Mouse (Mus musculus) hindbrain, postnatal 0 days (tissue): ENCODE results near the gene Gramd4. TPM values are rescaled to one million over a fixed set of nuclear protein-coding genes. Genes with fewer than 3 reads are reported as not detected.

Experiments used
- ATAC-seq: fragments of 200-750 bp; cut with Nextera tagmentation; 2 replicates; pipeline ENCODE4 v1.8.0; 2017; ENCODE audit warnings: mild to moderate bottlenecking, moderate TSS enrichment, moderate library complexity
- DNase-seq: peaks from one replicate; pipeline ENCODE4 v3.0.0-alpha.2; 2015; ENCODE audit warnings: low spot score
- H3K27ac ChIP-seq: fragments of 300-500 bp; sonication (generic); 2 replicates; pipeline ENCODE4 v1.5.1; 2014; ENCODE audit warnings: mild to moderate bottlenecking
- H3K27me3 ChIP-seq: fragments of 300-500 bp; sonication (generic); 2 replicates; pipeline ENCODE4 v1.6.1; 2014; ENCODE audit warnings: low read length, mixed read lengths; ENCODE audit not compliant: insufficient read depth
- H3K36me3 ChIP-seq: fragments of 300-500 bp; sonication (generic); 2 replicates; pipeline ENCODE4 v1.6.1; 2014; ENCODE audit warnings: low read length, mixed read lengths; ENCODE audit not compliant: insufficient read depth
- H3K4me1 ChIP-seq: fragments of 300-500 bp; sonication (generic); 2 replicates; pipeline ENCODE4 v1.6.1; 2014; ENCODE audit warnings: antibody characterized with exemption, low read length, mixed read lengths; ENCODE audit not compliant: insufficient read depth
- H3K4me2 ChIP-seq: fragments of 300-500 bp; sonication (generic); 2 replicates; pipeline ENCODE4 v1.6.1; 2014; ENCODE audit warnings: low read depth, mild to moderate bottlenecking, low read length, moderate library complexity, mixed read lengths
- H3K4me3 ChIP-seq: fragments of 300-500 bp; sonication (generic); 2 replicates; pipeline ENCODE4 v1.5.1; 2014; ENCODE audit warnings: low read length
- H3K9ac ChIP-seq: fragments of 300-500 bp; sonication (generic); replicated peaks from 2 replicates; pipeline ENCODE4 v1.6.1; 2014; ENCODE audit warnings: mild to moderate bottlenecking, low read length, moderate library complexity, mixed read lengths
- H3K9me3 ChIP-seq: fragments of 300-500 bp; sonication (generic); 2 replicates; pipeline ENCODE4 v1.6.1; 2016; ENCODE audit warnings: low read length, mixed read lengths
- CTCF ChIP-seq: IDR thresholded peaks from 2 replicates; pipeline ENCODE4 v1.5.1; 2016; ENCODE audit warnings: antibody characterized with exemption, control low read depth, low read depth
- WGBS: fragments of 180-500 bp; shearing (Covaris S2); extraction: QIAGEN DNeasy Blood & Tissue Kit; methylation state at CpG from one replicate; pipeline ENCODE4 v1.1.7; 2014; 5-methylcytosine and 5-hydroxymethylcytosine counted together
- polyA plus RNA-seq: library from polyadenylated mRNA; unstranded; fragments of >200 nt; fragmentation: Nextera tagmentation; extraction: Ambion mirVana; gene quantifications from 2 replicates; pipeline ENCODE4 v1.2.1, GENCODE M21; 2015
- total RNA-seq: library from RNA; depleted of rRNA; stranded (reverse); fragments of >200 nt; gene quantifications from 2 replicates; pipeline ENCODE4 v1.2.3, GENCODE M21; 2014

Gramd4 gene
- total and polyA plus RNA-seq, 2 experiments from 2014 or later: 18.6 to 36.2 TPM

DNA sequence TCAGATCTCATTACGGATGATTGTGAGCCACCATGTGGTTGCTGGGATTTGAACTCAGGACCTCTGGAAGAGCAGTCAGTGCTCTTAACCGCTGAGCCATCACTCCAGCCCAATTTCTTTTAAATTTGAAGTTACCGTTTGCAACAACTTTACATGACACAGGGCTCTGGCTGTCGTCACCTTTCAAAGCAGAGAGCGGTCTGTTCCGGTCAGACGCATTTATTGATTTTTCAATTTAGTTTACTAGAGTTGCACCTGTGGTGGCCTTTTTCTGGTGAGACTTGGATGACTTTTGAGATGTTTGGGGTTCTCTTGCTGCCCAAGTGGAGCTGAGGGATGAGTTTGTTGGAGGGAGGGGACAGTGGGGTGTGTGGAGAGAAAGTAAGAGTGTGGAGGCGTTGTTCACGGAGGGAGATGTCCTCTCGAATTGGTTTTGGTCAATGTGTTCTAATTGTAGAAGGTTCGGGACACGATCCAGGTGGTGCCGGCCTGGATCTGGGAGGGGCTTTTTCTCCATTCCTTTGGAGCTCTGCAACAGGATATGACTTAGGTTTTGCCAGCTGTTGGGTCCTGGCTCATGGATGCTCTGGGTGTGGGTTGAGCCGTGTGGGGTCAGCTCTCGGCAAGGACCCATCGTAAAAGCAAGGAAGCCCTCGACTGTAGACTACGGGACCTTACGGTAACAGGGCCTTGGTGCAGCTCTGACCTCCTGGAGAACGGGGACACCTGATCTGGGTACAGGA lies 18.0 kb downstream of the Gramd4 start:
- no peaks in the 10 kb centered on the region for H3K9me3 ChIP-seq
- H3K36me3 ChIP-seq: no peaks in the 10 kb centered on the region
- H3K4me1 ChIP-seq: peaks cover 6% of the 10 kb centered on the region; the same call in 1 of the 2 replicates
- TF ChIP-seq CTCF: no peak
- no peak overlapping the region for H3K27ac ChIP-seq
- H3K4me2 ChIP-seq: no peak overlapping the region
- WGBS: 94% methylated on average over 20 of the region's 20 CpGs
- DNase-seq (no peak), ATAC-seq (0 out of 2 replicates have a peak, but pooled peaks have one; percentile 13)
- H3K4me3 ChIP-seq: no peak overlapping the region
- no peaks in the 10 kb centered on the region for H3K27me3 ChIP-seq
- H3K9ac ChIP-seq: no peak overlapping the region

DNA sequence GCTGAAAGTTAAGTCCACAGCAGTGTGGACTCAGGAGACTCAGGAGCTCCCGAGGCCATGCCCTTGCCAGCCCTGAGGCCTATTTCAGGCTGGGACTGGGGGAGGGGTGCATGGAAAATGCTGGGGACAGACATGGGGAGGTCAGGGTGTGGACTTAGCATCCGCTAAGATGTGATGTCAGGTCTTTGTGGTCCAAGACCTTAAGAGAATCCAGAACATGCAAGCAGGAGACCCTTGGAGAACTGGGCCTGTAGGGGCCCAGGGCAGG lies 18.5 kb downstream of the Gramd4 start:
- 88% methylated on average over 2 of the region's 2 CpGs for WGBS
- peaks cover 1% of the 10 kb centered on the region; the same call in 1 of the 2 replicates for H3K4me1 ChIP-seq

DNA sequence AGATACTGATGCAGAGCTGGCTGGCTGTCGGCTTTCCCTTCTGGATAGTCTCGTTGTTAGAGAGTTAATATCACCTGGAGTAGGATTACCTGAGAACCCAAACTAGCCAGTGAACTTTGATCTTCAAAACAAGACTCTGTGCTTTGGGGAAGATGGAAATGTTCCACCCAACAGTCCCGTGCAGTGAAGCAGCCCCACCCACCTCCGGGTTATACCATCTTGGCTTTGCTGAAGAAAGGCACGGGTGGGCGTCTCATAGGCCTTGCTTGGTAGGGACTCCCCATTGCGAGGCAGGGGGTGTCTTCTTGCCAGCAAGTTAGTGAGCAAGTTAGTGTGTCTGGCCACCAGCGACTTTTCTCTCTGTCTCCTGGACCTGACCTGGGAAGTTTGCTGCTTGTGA lies 18.9 kb downstream of the Gramd4 start:
- DNase-seq (no peak), ATAC-seq (no peak)
- WGBS: 91% methylated on average over 8 of the region's 8 CpGs

More for the DNA sequence above, 18.5 kb downstream of the Gramd4 start:
- Histone ChIP-seq H3K27me3 (no peaks in the 10 kb centered on the region), H3K27ac (no peak overlapping the region), H3K4me2 (no peak overlapping the region), H3K4me3 (no peak overlapping the region), H3K9me3 (no peaks in the 10 kb centered on the region), H3K36me3 (no peaks in the 10 kb centered on the region), H3K9ac (no peak overlapping the region)
- no peak for DNase-seq
- ATAC-seq: 0 out of 2 replicates have a peak, but pooled peaks have one; percentile 11
- no peak for TF ChIP-seq CTCF

GRCm38 (mm10) chr15:86077934-86078333 lies 20.4 kb downstream of the Gramd4 start:
- Histone ChIP-seq H3K4me2 (no peak overlapping the region), H3K4me1 (peaks cover 12% of the 10 kb centered on the region), H3K4me3 (no peak overlapping the region), H3K36me3 (no peaks in the 10 kb centered on the region), H3K27me3 (no peaks in the 10 kb centered on the region), H3K9me3 (no peaks in the 10 kb centered on the region), H3K27ac (no peak overlapping the region), H3K9ac (no peak overlapping the region)
- 81% methylated on average over 5 of the region's 5 CpGs for WGBS
- no peak for DNase-seq
- no peak for TF ChIP-seq CTCF
- no peak for ATAC-seq

More for the DNA sequence above, 18.9 kb downstream of the Gramd4 start:
- H3K4me3 ChIP-seq: no peak overlapping the region
- H3K9ac ChIP-seq: no peak overlapping the region
- H3K4me2 ChIP-seq: no peak overlapping the region
- H3K36me3 ChIP-seq: no peaks in the 10 kb centered on the region
- H3K27me3 ChIP-seq: no peaks in the 10 kb centered on the region
- 0 out of 2 replicates have a peak, but pooled peaks cover 2% of the 10 kb centered on the region for H3K4me1 ChIP-seq
- no peak for TF ChIP-seq CTCF
- H3K27ac ChIP-seq: no peak overlapping the region
- no peaks in the 10 kb centered on the region for H3K9me3 ChIP-seq

- no peak overlapping the region for H3K27ac ChIP-seq
- no peak overlapping the region for H3K9ac ChIP-seq
- no peaks in the 10 kb centered on the region for H3K9me3 ChIP-seq
- no peaks in the 10 kb centered on the region for H3K27me3 ChIP-seq
- DNase-seq (no peak), ATAC-seq (no peak)
- no peak overlapping the region for H3K4me2 ChIP-seq
- WGBS: 71% methylated on average over 18 of the region's 18 CpGs
- no peaks in the 10 kb centered on the region for H3K36me3 ChIP-seq
- TF ChIP-seq CTCF: no peak
- H3K4me3 ChIP-seq: no peak overlapping the region
- H3K4me1 ChIP-seq: peaks cover 19% of the 10 kb centered on the region
These were observed 21.2 kb downstream of the Gramd4 start for GRCm38 (mm10) chr15:86078481-86079216.

- no peak for ATAC-seq
- Histone ChIP-seq H3K27ac (no peak overlapping the region), H3K9ac (no peak overlapping the region), H3K4me2 (no peak overlapping the region), H3K4me3 (no peak overlapping the region), H3K27me3 (no peaks in the 10 kb centered on the region), H3K9me3 (no peaks in the 10 kb centered on the region), H3K4me1 (peaks cover 27% of the 10 kb centered on the region), H3K36me3 (no peaks in the 10 kb centered on the region)
- TF ChIP-seq CTCF: no peak
- DNase-seq: no peak
- 65% methylated on average over 5 of the region's 5 CpGs for WGBS
These were observed 22.0 kb downstream of the Gramd4 start for GRCm38 (mm10) chr15:86079467-86079866.

DNA sequence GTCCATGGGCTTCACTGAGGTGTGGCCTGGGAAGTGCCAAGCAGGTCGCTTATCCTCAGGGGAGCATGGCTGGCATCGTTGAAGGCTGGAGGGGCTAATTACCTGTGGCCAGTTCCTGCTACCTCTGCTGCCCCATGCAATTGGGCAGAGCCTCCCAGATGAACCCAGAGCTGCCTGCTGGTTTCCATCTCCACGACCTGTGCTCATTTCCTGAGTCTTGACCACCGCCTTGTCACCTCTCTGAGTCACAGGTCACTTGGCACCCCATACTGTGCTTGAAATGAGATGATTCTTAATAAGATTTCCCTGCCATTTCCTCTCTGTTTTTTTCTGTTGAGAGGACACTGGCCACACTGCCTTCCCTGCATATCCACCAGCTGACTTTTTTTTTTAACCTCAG lies 22.4 kb downstream of the Gramd4 start:
- H3K36me3 ChIP-seq: no peaks in the 10 kb centered on the region
- no peak for ATAC-seq
- H3K27ac ChIP-seq: no peak overlapping the region
- peaks cover 30% of the 10 kb centered on the region for H3K4me1 ChIP-seq
- H3K4me2 ChIP-seq: no peak overlapping the region
- no peak overlapping the region for H3K4me3 ChIP-seq
- no peaks in the 10 kb centered on the region for H3K27me3 ChIP-seq
- 74% methylated on average over 4 of the region's 4 CpGs for WGBS
- DNase-seq: no peak
- no peak overlapping the region for H3K9ac ChIP-seq
- TF ChIP-seq CTCF: no peak
- no peaks in the 10 kb centered on the region for H3K9me3 ChIP-seq
